Mouse (Mus musculus) heart, embryonic 10.5 days (tissue): ENCODE data around the gene Barx1. TPM values are rescaled to one million over a fixed set of nuclear protein-coding genes. Genes with fewer than 3 reads are reported as not detected.

Source experiments
- DNase-seq: peaks from one replicate; pipeline ENCODE4 v3.0.0-alpha.2; 2017; ENCODE audit warnings: low spot score
- H3K27ac ChIP-seq: fragments of 300-500 bp; sonication (generic); 2 replicates; pipeline ENCODE4 v1.5.1; 2016; ENCODE audit warnings: mild to moderate bottlenecking
- H3K27me3 ChIP-seq: fragments of 300-500 bp; sonication (generic); 2 replicates; pipeline ENCODE4 v1.6.1; 2016; ENCODE audit warnings: mild to moderate bottlenecking; ENCODE audit not compliant: poor library complexity, insufficient read depth, severe bottlenecking
- H3K36me3 ChIP-seq: fragments of 300-500 bp; sonication (generic); 2 replicates; pipeline ENCODE4 v1.6.1; 2016; ENCODE audit warnings: mild to moderate bottlenecking, moderate library complexity
- H3K4me1 ChIP-seq: fragments of 300-500 bp; sonication (generic); 2 replicates; pipeline ENCODE4 v1.6.1; 2016; ENCODE audit warnings: mild to moderate bottlenecking
- H3K4me3 ChIP-seq: fragments of 300-500 bp; sonication (generic); 2 replicates; pipeline ENCODE4 v1.5.1; 2016; ENCODE audit warnings: mild to moderate bottlenecking, moderate library complexity
- H3K9me3 ChIP-seq: fragments of 300-500 bp; sonication (generic); 2 replicates; pipeline ENCODE4 v1.6.1; 2016; ENCODE audit warnings: mild to moderate bottlenecking, moderate library complexity
- WGBS: fragments of 180-500 bp; shearing (Covaris S2); methylation state at CpG from one replicate; pipeline ENCODE4 v1.1.7; 2016; 5-methylcytosine and 5-hydroxymethylcytosine counted together
- polyA plus RNA-seq: library from polyadenylated mRNA; unstranded; fragments of >200 nt; fragmentation: Nextera tagmentation; extraction: Ambion mirVana; gene quantifications from 2 replicates; pipeline ENCODE4 v1.2.1, GENCODE M21; 2016

Barx1 gene
- polyA plus RNA-seq, 1 experiment from 2014 or later, result 11.7 TPM

- WGBS, result 52% methylated on average over 6 of the region's 6 CpGs
- DNase-seq, result no peak
Measured at GRCm38 (mm10) chr13:48651132-48652065, 11.4 kb upstream of the Barx1 start.

GRCm38 (mm10) chr13:48653788-48654770 is 8.7 kb upstream of the Barx1 start:
- Histone ChIP-seq H3K27me3 (peaks cover 73% of the 10 kb centered on the region), H3K9me3 (no peaks in the 10 kb centered on the region), H3K36me3 (no peaks in the 10 kb centered on the region), H3K4me1 (peaks cover 11% of the 10 kb centered on the region), H3K27ac (no peak overlapping the region), H3K4me3 (no peak overlapping the region)
- no peak for DNase-seq
- WGBS, result 8% methylated on average over 14 of the region's 14 CpGs

More at GRCm38 (mm10) chr13:48651132-48652065, 11.4 kb upstream of the Barx1 start:
- Histone ChIP-seq H3K4me1 (peaks cover 3% of the 10 kb centered on the region; the same call in 1 of the 2 replicates), H3K36me3 (no peaks in the 10 kb centered on the region), H3K27ac (no peak overlapping the region), H3K27me3 (peaks cover 47% of the 10 kb centered on the region), H3K9me3 (no peaks in the 10 kb centered on the region), H3K4me3 (no peak overlapping the region)

- H3K4me3 ChIP-seq, result peak overlapping the region; percentile 31; the same call in 1 of the 2 replicates
Measured at GRCm38 (mm10) chr13:48655637-48656036, 7.2 kb upstream of the Barx1 start.

GRCm38 (mm10) chr13:48657791-48658190 is 5.0 kb upstream of the Barx1 start:
- peaks cover 98% of the 10 kb centered on the region for H3K27me3 ChIP-seq
- peaks cover 31% of the 10 kb centered on the region for H3K4me1 ChIP-seq
- WGBS, result 1% methylated on average over 9 of the region's 9 CpGs

More at GRCm38 (mm10) chr13:48655637-48656036, 7.2 kb upstream of the Barx1 start:
- peaks cover 89% of the 10 kb centered on the region for H3K27me3 ChIP-seq
- no peak for DNase-seq
- no peak overlapping the region for H3K27ac ChIP-seq
- H3K4me1 ChIP-seq, result peaks cover 25% of the 10 kb centered on the region
- WGBS, result 2% methylated on average over 8 of the region's 8 CpGs
- H3K36me3 ChIP-seq, result no peaks in the 10 kb centered on the region
- no peaks in the 10 kb centered on the region for H3K9me3 ChIP-seq

GRCm38 (mm10) chr13:48658588-48659253 is 4.1 kb upstream of the Barx1 start:
- Histone ChIP-seq H3K36me3 (no peaks in the 10 kb centered on the region), H3K27me3 (peaks cover 98% of the 10 kb centered on the region), H3K4me1 (peaks cover 38% of the 10 kb centered on the region), H3K27ac (no peak overlapping the region), H3K9me3 (no peaks in the 10 kb centered on the region), H3K4me3 (peak overlapping the region; percentile 50)
- WGBS, result 1% methylated on average over 33 of the region's 33 CpGs
- no peak for DNase-seq

More at GRCm38 (mm10) chr13:48657791-48658190, 5.0 kb upstream of the Barx1 start:
- no peaks in the 10 kb centered on the region for H3K9me3 ChIP-seq
- no peak for DNase-seq
- H3K4me3 ChIP-seq, result no peak overlapping the region
- no peaks in the 10 kb centered on the region for H3K36me3 ChIP-seq
- no peak overlapping the region for H3K27ac ChIP-seq

GRCm38 (mm10) chr13:48659254-48660220 is 3.3 kb upstream of the Barx1 start:
- under 1% methylated on average over 38 of the region's 38 CpGs for WGBS

GRCm38 (mm10) chr13:48660221-48660734 is 2.5 kb upstream of the Barx1 start:
- no peaks in the 10 kb centered on the region for H3K9me3 ChIP-seq
- no peaks in the 10 kb centered on the region for H3K36me3 ChIP-seq
- WGBS, result 3% methylated on average over 11 of the region's 11 CpGs
- peaks cover 42% of the 10 kb centered on the region for H3K4me1 ChIP-seq
- no peak for DNase-seq
- peaks cover 98% of the 10 kb centered on the region for H3K27me3 ChIP-seq
- H3K4me3 ChIP-seq, result peak overlapping the region; percentile 50
- H3K27ac ChIP-seq, result no peak overlapping the region; the same call in 1 of the 2 replicates

More at GRCm38 (mm10) chr13:48659254-48660220, 3.3 kb upstream of the Barx1 start:
- H3K4me1 ChIP-seq, result peaks cover 36% of the 10 kb centered on the region
- H3K4me3 ChIP-seq, result peak overlapping the region; percentile 50
- no peak for DNase-seq
- H3K9me3 ChIP-seq, result no peaks in the 10 kb centered on the region
- H3K36me3 ChIP-seq, result no peaks in the 10 kb centered on the region
- peak overlapping the region; percentile 33; the same call in 1 of the 2 replicates for H3K27ac ChIP-seq
- peaks cover 98% of the 10 kb centered on the region for H3K27me3 ChIP-seq

- no peaks in the 10 kb centered on the region for H3K36me3 ChIP-seq
- H3K4me1 ChIP-seq, result peaks cover 47% of the 10 kb centered on the region
- H3K4me3 ChIP-seq, result no peak overlapping the region
- 10% methylated on average over 6 of the region's 6 CpGs for WGBS
- no peak overlapping the region for H3K27ac ChIP-seq
- H3K27me3 ChIP-seq, result peaks cover 100% of the 10 kb centered on the region
- no peaks in the 10 kb centered on the region for H3K9me3 ChIP-seq
- no peak for DNase-seq
Measured at GRCm38 (mm10) chr13:48660741-48661140, 2.1 kb upstream of the Barx1 start.

- Histone ChIP-seq H3K4me1 (peaks cover 53% of the 10 kb centered on the region), H3K9me3 (no peaks in the 10 kb centered on the region), H3K36me3 (no peaks in the 10 kb centered on the region), H3K4me3 (no peak overlapping the region), H3K27ac (no peak overlapping the region), H3K27me3 (peaks cover 100% of the 10 kb centered on the region)
- no peak for DNase-seq
- WGBS, result 12% methylated on average over 1 of the region's 1 CpGs
Measured at GRCm38 (mm10) chr13:48661561-48661960, 1.2 kb upstream of the Barx1 start.

- WGBS, result 3% methylated on average over 54 of the region's 54 CpGs
- no peak for DNase-seq
- Histone ChIP-seq H3K36me3 (no peaks in the 10 kb centered on the region), H3K27me3 (peaks cover 100% of the 10 kb centered on the region), H3K27ac (peak overlapping the region; percentile 69), H3K4me3 (peak overlapping the region; percentile 62), H3K9me3 (no peaks in the 10 kb centered on the region), H3K4me1 (peaks cover 55% of the 10 kb centered on the region)
Measured at GRCm38 (mm10) chr13:48663211-48663987, 601 bp downstream of the Barx1 start.

GRCm38 (mm10) chr13:48663988-48664339 is 1.2 kb downstream of the Barx1 start:
- Histone ChIP-seq H3K27me3 (peaks cover 100% of the 10 kb centered on the region), H3K36me3 (no peaks in the 10 kb centered on the region), H3K4me3 (peak overlapping the region; percentile 62), H3K27ac (no peak overlapping the region), H3K9me3 (no peaks in the 10 kb centered on the region), H3K4me1 (peaks cover 55% of the 10 kb centered on the region)
- no peak for DNase-seq
- 8% methylated on average over 7 of the region's 7 CpGs for WGBS
